Mouse (Mus musculus) layer of hippocampus, adult 18-20 months (tissue): ENCODE data around the gene E2f2. TPM values are rescaled to one million over a fixed set of nuclear protein-coding genes. Genes with fewer than 3 reads are reported as not detected.

Experiments used
- DNase-seq, 2 experiments: peaks; one replicate each; pipeline ENCODE4 v3.0.0; 2022; ENCODE audit warnings: low spot score in 2 of 2
- total RNA-seq, 2 experiments: library from RNA; stranded (reverse); gene quantifications; 2 replicates each; pipeline ENCODE4 v1.2.3; 2021

E2f2 gene
- total RNA-seq, 2 experiments from 2014 or later: 0.36 to 0.84 TPM

DNA sequence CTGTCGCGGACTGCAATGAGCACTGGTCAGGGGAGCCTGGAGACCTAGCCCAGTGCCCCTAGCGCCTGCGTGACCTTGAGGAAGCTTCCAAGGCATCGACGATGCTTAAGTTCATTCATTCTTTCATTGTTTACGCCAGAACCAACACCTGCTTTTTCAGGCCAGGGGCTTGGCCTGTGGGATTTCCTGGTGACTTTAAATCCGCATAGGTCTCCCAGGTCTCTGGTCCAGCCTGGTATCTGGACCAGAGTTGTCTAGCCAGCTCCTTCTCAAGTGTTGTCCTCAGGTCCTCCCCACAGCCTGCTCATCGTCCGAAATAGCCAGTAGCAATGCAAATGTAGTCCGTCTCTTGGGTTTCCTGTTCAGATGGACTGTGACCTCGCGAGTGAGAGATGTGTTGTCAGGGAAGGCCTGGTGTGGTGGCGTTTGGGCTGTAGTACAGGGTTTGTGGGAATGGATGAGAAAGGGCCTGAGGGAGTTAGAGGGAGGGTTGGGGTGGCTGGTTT lies 1.1 kb downstream of the E2f2 start:
- DNase-seq: no peak

DNA sequence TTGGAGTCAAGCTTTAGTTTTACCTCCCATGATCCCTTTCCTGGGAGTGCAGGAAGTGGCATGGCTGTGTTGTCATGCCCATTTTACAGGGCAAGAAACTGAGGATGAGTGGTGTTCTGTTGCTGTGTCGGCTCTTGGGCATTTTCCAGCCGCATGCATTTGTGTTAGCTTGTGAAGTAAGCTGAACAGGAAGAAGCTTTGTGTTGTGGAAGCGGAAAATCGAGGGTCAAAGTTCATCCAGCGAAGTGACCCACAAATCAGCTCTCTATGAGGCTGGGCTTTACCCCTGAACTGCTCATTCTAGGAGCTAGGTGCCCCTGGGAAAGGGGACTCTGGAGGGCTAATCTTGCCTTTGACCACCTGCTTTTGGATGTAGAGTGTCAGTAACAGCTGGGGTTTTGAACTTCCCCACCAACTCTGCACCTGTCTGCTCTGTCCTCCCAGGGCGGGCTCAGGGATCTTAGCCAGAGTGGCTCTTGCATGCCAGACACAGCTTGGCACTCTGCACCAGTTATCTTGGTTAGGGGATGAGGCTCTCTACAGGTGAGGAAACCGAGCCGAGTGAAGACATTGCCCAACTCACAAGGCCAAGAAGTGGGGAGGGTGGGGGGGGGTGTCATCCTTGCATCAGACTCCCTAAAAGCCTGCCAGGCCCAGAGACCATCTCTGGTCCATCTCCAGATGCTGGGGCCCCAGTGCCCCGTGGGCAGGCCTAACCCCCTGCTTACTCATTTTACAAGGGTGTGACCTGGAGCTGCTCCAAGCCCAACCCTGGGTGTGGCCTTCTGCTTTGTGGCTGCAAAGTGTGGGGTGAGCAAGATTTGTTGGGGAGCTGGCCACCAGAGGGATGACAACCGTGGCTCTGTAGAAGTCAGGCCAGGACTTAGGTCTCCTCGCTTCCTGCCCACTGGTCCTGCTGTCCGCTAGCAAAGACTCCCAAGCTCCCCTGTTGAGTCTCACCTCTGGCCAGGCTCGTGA lies 2.3 kb downstream of the E2f2 start:
- DNase-seq: no peak

DNA sequence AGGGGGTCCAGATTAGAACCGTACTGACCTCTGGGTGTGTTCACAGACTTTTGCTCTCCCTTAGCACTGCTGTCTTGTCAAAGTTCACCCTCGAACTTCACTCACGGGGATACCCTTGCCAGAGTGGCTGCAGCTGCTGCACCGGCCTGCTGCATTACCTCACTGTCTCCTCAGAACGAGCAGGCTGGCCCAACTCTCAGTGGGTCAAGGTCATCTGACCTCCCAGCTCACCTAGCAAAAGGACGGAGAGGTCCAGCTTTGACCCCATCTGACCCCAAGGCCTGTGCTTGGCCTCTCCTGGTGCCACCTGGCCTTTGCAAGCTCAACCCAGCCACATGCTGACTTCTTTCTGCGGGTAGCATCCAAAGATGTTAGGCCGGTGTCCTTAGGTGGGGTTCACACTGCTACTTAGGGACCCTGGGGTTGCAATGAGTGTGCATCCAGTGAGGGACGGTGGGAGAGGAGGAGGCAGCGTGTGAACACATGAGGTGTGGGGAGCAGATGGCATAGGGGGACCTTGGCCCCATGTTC lies 3.9 kb downstream of the E2f2 start:
- no peak for DNase-seq

DNA sequence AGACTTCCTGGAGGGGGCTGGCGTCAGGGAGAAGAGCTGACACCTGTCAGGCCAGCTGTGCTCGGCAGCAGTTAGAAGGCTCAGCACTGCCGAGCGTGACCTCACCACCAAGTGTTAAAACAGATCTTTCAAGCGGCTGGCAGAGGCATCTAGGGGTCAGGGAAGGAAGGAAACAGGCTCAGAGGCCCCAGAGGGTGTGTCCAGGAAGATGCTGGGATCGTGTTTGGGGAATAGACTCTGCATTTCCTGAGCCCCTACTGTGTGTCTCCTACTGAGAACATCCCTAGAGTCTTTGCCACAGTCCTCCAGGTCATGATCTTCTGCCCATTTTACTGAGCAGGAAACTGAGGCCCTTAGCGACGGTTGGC lies 5.0 kb downstream of the E2f2 start:
- no peak for DNase-seq

DNA sequence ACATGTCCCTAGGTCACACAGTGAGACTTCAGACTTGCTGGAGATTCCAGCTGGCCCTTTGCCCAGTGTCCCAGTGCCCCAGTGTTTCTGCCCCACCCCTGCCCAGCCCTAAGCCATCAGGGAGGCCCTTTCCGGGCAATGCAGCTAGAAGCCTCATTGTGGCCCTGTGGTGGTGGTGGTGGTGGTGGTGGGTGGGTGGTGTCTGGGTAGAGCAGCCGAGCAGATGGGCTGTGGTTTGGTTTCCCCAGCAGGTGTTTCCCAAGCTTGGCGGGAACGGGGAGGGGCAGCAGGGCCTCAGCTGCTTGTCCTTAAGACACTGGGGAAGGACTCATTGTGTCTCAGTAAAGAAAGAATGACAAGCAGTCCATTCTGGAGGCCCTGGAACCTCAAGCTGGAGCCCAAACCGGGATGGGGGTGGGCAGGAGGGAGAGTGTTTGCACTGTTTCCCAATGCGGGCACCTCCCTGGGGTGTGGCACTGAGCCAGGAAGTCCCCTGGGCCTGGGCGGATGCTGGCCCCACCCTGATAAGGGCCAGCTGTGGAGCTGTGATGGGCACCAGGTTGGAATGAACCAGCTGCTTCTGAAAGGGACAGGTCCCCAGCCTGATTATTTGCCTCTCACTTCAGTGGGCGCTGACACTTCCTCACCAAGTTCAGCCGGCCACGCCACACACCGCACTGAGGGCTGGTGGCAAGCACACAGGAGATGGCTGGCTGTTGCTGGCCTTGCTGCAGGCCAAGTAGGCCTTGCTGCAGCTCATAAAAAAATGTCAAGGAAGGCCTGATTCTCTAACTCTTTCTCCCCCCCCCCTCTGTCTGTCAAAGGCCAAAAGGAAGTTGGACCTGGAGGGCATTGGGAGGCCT lies 5.6 kb downstream of the E2f2 start:
- DNase-seq: no peak

DNA sequence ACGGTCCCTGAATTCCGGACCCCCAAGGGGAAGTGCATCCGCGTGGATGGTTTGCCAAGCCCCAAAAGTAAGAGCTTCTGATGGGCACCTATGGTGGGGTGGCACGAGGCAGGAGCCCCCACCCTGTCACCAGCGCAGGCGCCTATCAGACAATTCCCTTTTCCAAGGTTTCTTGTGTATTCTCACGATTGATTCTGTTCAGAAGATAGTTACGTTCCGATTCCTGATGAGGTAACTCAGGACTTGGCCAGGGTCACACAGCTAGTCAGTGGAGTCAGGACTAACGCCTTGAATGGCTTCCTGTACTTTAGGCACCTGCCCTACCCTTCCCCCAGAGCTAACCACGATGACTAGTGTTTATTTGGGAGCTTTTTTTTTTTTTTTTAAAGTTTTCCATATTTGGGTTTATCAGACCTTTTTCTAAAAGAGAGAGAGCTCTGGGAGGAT lies 6.3 kb downstream of the E2f2 start:
- no peak for DNase-seq

DNA sequence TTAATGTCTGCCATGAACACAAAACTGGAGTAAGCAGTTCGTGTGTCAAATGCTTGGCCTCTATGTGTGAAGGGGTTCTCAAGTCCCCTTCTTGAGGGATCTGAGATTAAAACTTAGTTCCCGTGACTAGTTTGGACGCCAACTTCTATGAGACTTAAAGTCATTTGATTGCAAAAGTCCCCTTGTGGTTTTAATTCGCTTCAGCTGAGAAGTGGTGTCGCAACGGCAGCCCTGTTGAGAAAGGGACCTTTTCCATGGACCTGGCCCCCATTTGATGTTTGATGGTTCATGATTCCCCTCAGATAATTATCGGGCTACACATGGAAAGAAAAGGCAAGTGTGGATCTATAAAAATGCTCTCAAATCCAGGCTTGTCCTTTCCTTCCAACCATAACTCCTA lies 7.3 kb downstream of the E2f2 start:
- no peak for DNase-seq

DNA sequence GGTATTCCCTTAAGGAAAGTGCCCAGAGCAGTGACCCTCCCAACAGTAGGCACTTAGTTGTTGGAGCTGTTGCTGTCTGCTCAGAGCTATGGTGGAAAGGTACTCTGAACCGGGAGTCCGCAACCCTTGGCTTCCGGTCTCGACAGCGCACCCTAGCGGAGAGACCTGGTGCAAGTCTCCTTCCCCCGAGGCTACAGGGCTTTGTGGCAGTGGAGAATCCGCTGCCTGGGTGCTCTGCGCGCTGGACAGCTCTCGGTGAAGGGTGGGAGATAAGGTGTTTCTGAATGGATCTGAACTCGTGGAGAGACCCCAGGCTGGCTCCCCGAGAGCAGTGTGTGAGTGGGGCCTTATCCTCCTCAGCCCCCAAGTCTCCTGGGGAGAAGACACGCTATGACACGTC lies 7.8 kb downstream of the E2f2 start:
- DNase-seq: peak; percentile 56 to 84

DNA sequence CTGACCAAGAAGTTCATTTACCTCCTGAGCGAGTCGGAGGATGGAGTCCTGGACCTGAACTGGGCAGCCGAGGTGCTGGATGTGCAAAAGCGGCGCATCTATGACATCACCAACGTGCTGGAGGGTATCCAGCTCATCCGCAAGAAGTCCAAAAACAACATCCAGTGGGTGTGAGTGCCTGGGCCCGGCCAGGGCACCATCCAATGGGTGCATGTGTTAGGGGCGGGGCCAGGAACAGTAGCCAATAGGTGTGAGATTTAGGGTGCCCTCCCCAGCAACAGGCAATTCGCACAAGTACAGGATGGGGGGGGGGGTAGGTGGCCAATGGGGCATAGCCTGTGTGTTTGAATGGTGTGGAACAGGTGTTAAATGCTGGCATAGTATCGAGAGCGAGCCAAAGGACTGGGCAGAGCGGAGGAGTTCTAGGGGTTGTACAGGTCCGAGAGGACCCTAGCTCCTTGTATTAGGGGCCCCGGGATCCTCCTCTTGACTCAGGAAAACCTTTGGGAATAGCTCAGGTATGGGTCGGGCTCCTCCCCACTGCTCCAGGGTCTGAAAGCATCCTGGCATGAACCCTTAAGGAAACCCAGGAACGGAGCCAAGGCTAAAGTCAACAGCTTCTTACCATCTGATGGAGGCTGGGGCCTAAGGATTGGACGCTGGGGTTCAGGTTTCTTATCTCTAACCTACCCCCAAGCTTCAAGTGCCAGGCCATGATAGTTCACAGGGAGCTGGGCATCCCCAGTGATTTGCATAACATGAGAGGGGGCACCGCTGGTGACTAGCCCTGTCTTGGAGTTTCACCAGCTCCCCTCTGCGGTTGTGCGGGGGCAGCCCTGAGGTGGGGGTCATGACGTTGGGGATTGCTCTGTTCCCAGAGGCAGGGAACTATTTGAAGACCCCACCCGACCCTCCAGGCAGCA lies 8.5 kb downstream of the E2f2 start:
- DNase-seq: peak; percentile 53 to 76

DNA sequence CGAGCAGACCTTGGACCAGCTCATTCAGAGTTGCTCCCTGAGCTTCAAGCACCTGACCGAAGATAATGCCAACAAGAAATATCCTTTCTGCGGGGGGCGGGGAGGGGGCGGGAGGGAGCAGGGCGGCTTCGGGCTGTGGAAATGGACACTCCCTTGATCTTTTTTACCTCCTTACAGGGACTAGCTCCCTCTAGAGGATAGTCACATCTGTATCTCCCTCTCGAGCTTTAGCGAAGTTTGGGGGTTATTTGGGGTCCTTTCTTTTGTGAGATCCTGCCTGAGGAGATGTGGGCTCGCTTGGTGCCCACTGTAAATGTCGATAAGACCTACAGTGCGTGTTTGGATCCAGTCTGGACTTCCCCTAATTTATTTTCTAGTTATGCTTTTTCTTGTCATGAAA lies 9.2 kb downstream of the E2f2 start:
- DNase-seq: no peak

DNA sequence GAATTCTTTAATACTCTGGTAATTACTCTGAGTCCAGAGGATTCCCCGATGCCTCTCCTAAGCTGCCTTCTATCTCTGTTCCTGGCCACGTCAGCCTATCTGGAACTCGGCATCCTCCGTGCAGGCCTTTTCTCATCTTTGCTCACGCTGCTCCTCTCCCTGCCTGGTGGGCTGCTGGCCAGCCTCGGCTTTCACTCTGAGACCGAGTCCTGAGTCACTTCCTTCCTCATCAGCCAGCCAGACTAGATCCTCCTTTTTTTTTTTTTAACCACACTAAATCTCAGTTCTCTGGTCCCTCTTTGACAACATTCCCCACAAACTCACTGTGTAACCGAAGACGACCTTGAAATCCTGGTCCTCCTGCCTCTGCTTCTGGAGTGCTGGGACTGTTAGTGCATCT lies 13.2 kb downstream of the E2f2 start:
- DNase-seq: no peak

DNA sequence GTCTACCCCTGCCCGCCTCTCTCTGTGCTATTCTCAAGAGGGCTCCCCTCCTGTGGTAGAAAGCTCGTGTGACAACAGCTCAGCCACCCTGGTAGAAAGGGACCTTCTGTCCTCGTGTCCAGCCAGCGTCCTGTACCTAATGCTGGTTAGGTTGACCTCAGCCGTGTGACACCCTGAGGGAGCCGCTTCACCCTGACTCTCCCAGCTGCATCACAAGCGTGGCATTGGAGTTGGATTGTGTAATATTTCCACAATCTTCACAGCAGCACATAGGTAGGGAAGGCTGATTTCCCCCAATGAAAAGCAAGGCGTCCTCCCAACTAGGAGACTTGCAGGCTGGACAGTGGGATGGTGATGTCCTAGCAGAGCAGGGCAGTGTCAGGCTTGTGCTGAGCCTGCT lies 14.1 kb downstream of the E2f2 start:
- DNase-seq: no peak

DNA sequence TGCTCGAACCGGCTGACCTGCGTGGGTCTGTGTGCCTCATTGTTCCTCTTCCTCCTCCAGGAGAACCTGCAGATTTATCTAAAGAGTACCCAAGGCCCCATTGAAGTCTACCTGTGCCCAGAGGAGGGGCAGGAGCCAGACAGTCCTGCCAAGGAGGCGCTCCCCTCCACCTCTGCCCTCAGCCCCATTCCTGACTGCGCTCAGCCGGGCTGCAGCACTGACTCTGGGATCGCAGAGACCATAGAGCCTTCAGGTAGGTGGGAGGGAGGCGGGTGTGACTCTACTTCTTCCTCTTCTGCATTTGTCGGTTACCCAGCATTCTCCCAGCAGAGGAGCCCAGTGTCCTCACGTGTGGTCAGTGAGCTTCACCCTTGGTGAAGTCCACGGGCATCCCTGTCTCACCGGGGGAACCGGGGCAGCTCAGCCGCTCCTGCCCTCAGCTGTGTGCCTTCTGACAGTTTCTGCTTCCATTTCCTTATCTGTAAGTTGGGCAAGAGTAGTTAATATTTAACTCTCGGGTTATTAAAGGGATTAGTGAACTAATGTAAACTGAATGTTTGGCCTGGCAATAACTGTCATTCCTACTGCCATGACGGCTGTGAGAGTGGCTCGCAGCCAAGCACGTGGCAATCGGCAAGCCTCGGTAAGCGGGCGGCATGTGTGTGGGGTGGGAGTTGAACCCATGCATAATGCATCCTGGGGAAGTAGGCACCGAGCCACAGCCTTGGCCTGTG lies 14.7 kb downstream of the E2f2 start:
- no peak for DNase-seq

DNA sequence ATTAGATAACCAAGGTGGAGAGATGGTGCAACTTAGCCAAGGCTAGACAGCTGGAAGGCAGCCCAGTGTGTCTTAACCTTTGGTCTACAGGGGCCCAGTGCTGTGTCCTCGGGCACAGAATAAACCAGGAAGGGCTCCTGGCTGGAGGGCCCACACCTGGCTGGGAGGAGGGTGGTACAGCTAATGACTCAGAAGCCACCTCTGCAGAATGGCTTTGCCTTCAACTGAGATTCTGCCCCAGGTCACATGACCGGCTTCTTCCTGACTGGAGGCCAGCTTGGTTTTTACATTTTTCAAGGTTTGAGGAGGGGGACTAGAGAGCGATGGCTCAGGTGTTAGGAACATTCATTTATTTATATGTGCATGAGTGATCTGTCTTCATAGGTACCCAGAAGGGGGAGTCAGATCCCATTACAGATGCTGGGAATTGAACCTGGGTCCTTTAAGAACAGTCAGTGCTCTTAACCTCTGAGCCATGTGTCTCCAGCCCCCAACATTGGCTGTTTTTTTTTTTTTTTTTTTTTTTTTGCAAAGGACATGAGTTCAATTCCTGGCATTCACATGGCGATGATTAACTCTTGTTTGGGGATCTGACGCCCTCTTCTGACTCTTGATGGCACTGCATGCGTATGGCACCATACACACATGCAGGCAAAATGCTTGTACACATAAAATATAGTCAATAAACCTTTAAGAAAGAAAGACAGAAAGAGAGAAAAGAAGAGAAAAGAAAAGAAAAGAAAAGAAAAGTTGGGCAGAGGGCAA lies 17.0 kb downstream of the E2f2 start:
- DNase-seq: no peak

DNA sequence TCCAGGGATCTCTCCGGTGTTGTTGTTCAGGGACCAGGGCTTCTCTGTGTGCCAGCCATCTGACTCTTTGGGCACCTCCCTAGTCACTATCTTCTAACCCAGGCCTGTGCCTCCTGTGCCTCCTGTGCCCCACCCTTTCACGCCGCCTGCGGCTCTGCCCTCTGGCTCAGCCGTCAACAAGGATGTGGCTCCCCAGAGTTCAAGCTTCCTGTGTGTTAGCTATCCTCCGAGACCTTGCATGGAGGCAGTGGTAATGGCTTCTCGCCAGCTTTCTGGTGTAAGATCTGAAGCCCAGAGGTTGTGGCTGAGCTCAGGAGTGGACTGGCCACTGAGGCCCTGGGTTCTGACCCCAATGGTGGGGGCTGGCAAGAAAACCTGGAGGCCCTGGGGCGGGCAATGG lies 17.7 kb downstream of the E2f2 start:
- DNase-seq: no peak

DNA sequence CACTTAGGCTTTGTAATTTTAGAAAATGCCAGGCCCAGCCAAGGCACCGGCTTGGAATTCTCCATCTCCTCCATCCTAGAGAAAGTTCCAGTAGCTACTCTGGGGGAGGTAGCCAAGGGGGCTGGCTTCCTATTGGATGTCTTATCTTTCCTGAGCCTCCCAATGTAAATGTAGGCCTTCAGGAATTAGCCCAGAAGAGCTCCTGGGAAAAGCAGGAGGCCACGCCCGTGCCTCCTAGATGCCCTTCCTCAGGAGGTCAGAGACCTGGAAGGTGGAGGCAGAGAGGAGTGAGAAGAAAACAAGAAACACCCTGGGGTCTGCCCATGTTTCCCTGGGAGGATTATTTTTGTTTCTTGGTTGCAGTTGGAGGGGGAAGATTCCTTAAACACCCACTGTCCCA lies 21.4 kb downstream of the E2f2 start:
- no peak for DNase-seq

DNA sequence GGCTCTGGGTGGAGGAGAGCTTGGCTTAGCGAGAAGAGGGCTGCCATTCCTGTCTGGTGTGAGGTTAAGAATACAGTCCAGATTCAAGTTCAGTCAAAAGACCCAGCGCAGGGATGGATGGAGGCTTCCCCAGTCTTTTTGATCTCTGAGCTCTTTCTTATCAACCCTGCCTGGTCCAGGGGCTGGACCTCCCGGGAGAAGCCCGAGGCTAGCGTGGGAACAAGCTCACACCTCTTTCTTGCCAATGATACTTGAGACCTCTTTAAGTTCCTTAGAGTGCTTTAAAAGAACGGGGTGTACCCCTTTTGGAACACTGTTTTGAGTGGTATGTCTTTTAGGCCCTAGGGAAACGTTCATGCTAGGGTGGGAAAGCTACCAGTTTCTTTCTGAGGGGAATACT lies 22.8 kb downstream of the E2f2 start:
- no peak for DNase-seq

DNA sequence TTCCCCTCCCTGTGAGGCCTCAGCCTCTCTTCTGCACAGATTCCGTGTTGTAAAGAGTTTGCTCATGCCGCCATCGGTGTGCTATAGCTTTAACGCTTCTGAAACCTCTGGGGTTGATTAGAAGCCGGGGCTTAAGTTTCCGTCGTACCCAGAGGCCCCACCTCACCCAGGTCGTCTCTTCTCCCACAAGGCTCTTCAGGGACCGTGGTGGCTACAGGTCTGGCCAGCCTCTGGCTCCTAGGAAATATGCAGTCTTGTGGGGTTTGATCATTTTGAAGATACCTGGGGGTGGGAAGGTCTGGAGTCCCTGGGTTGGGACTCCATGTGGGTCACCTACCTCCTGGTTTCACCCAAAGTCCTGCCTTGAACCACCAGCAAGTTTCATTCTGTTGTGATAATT lies 23.4 kb downstream of the E2f2 start:
- DNase-seq: no peak

DNA sequence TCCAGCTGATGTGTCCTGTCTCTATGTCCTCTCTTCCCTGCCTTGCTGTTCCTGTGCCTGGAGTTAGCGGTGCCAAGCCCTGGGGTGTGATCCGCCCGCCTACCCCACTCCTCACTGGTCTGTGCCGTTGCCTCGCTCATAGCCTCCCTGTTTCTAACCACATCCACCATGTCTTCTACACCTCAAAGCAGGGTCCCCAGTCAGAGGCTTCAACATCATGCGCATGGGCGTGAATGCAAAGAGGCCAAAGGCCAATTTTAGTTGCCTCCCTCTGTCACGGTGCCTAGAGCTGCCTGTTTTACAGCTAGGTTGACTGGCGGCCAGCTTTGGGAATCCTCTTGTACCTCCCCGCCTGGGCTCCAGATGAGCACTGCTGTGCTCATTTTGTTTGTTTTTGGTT lies 24.0 kb downstream of the E2f2 start:
- DNase-seq: no peak
